Mouse (Mus musculus) regulatory T cell (primary cell): ENCODE data around the gene Hs3st6.
"Not testable (repeated sequence)": the region's sequence is repeated elsewhere in the genome, so short reads cannot be mapped to it uniquely, and the experiment has no call there.

ENCODE experiments used
- in situ Hi-C: fragments of 300-600 bp; cut with MboI, MseI; formaldehyde crosslinking; loops from one replicate; pipeline ENCODE4 v1.15.1; 2025; ENCODE audit warnings: high pct_unique_total_duplicates

Hs3st6 gene

GRCm38 (mm10) chr17:24752415-24753394 is at the start of gene Hs3st6:
TSS of gene Hs3st6 (plus strand) at chr17:24752988.
- in situ Hi-C loops, result no loop called here

- in situ Hi-C loops, result no loop called here
Measured at GRCm38 (mm10) chr17:24705821-24706220, 47.0 kb upstream of the Hs3st6 start.

- in situ Hi-C loops, result no loop called here
Measured at GRCm38 (mm10) chr17:24706982-24707800, 45.6 kb upstream of the Hs3st6 start, which contains the start of gene Tbl3. TSS of gene Tbl3 (minus strand) at chr17:24707660.

GRCm38 (mm10) chr17:24707801-24708425 is 44.9 kb upstream of the Hs3st6 start:
- in situ Hi-C loops, result no loop called here

GRCm38 (mm10) chr17:24708646-24709045 is 44.1 kb upstream of the Hs3st6 start:
- in situ Hi-C loops, result no loop called here

GRCm38 (mm10) chr17:24715556-24715955 is 37.2 kb upstream of the Hs3st6 start:
- in situ Hi-C loops, result no loop called here

GRCm38 (mm10) chr17:24716166-24716682 is 36.6 kb upstream of the Hs3st6 start:
- in situ Hi-C loops, result no loop called here

GRCm38 (mm10) chr17:24717943-24718342 is 34.8 kb upstream of the Hs3st6 start, which contains the start of the genes Rnf151 and Rps2:
TSS of gene Rnf151 (minus strand) at chr17:24718063.
TSS of gene Rps2 (plus strand) at chr17:24718116.
- in situ Hi-C loops, result no loop called here

GRCm38 (mm10) chr17:24718938-24719337 is 33.9 kb upstream of the Hs3st6 start:
- in situ Hi-C loops, result not testable (repeated sequence)

GRCm38 (mm10) chr17:24719494-24720222 is 33.1 kb upstream of the Hs3st6 start:
- in situ Hi-C loops, result no loop called here

- in situ Hi-C loops, result not testable (repeated sequence)
Measured at GRCm38 (mm10) chr17:24720616-24721015, 32.2 kb upstream of the Hs3st6 start.

GRCm38 (mm10) chr17:24721383-24721955 is 31.3 kb upstream of the Hs3st6 start:
- in situ Hi-C loops, result not testable (repeated sequence)

GRCm38 (mm10) chr17:24722220-24722924 is 30.4 kb upstream of the Hs3st6 start:
- in situ Hi-C loops, result no loop called here

GRCm38 (mm10) chr17:24723122-24723880 is 29.5 kb upstream of the Hs3st6 start:
- in situ Hi-C loops, result no loop called here

- in situ Hi-C loops, result no loop called here
Measured at GRCm38 (mm10) chr17:24723881-24724180, 29.0 kb upstream of the Hs3st6 start.

- in situ Hi-C loops, result no loop called here
Measured at GRCm38 (mm10) chr17:24724184-24724583, 28.6 kb upstream of the Hs3st6 start, which contains the start of gene Ndufb10. TSS of gene Ndufb10 (minus strand) at chr17:24724478.

GRCm38 (mm10) chr17:24725637-24726390 is 27.0 kb upstream of the Hs3st6 start:
- in situ Hi-C loops, result no loop called here

- in situ Hi-C loops, result no loop called here
Measured at GRCm38 (mm10) chr17:24727618-24728017, 25.2 kb upstream of the Hs3st6 start, which contains the start of gene Rpl3l. TSS of gene Rpl3l (plus strand) at chr17:24727820.
